Mouse (Mus musculus) heart, adult 9 months (tissue): ENCODE results near the gene Mllt6.
A peak's percentile ranks its signal among the peaks of the same experiment; 100 is the strongest.
"Not testable (repeated sequence)": the region's sequence is repeated elsewhere in the genome, so short reads cannot be mapped to it uniquely, and the experiment has no call there.

ENCODE experiments used
- DNase-seq, 2 experiments: peaks; one replicate each; pipeline ENCODE4 v3.0.0; 2022; ENCODE audit warnings: low spot score in 2 of 2

Gene Mllt6

GRCm38 (mm10) chr11:97648541-97648940 lies 14.7 kb upstream of the Mllt6 start:
- not testable (repeated sequence) for DNase-seq

GRCm38 (mm10) chr11:97650341-97650740 lies 12.9 kb upstream of the Mllt6 start:
- no peak for DNase-seq

- DNase-seq = not testable (repeated sequence)
Observed at GRCm38 (mm10) chr11:97653376-97653775, 9.8 kb upstream of the Mllt6 start.

- DNase-seq = no peak
Observed at GRCm38 (mm10) chr11:97654210-97654609, 9.0 kb upstream of the Mllt6 start.

- DNase-seq = no peak
Observed at GRCm38 (mm10) chr11:97656269-97656971, 6.8 kb upstream of the Mllt6 start.

- no peak for DNase-seq
Observed at GRCm38 (mm10) chr11:97657184-97657945, 5.8 kb upstream of the Mllt6 start.

- not testable (repeated sequence) for DNase-seq
Observed at GRCm38 (mm10) chr11:97657967-97658366, 5.2 kb upstream of the Mllt6 start.

GRCm38 (mm10) chr11:97658751-97659266 lies 4.4 kb upstream of the Mllt6 start:
- DNase-seq = no peak

- peak; percentile 33 to 51 for DNase-seq
Observed at GRCm38 (mm10) chr11:97659267-97659989, 3.8 kb upstream of the Mllt6 start.

- DNase-seq = peak; percentile 80 to 84
Observed at GRCm38 (mm10) chr11:97659990-97660714, 3.1 kb upstream of the Mllt6 start.

GRCm38 (mm10) chr11:97660734-97661647 lies 2.2 kb upstream of the Mllt6 start:
- DNase-seq = no peak

GRCm38 (mm10) chr11:97661648-97662133 lies 1.5 kb upstream of the Mllt6 start:
- DNase-seq = peak; percentile 69 to 81

GRCm38 (mm10) chr11:97662207-97662892 lies 864 bp upstream of the Mllt6 start:
- peak; percentile 39 to 62 for DNase-seq

GRCm38 (mm10) chr11:97663528-97664338 lies 519 bp downstream of the Mllt6 start:
- DNase-seq = peak; percentile 75 to 77

GRCm38 (mm10) chr11:97664339-97664665 lies 1.1 kb downstream of the Mllt6 start:
- no peak for DNase-seq

GRCm38 (mm10) chr11:97664771-97665240 lies 1.6 kb downstream of the Mllt6 start:
- DNase-seq = no peak

GRCm38 (mm10) chr11:97665431-97665830 lies 2.2 kb downstream of the Mllt6 start:
- DNase-seq = no peak

- no peak for DNase-seq
Observed at GRCm38 (mm10) chr11:97666221-97666620, 3.0 kb downstream of the Mllt6 start.

GRCm38 (mm10) chr11:97666794-97667193 lies 3.6 kb downstream of the Mllt6 start:
- no peak for DNase-seq
